ENCODE assay signal across 7 mouse cellular contexts in the genomic region with DNA sequence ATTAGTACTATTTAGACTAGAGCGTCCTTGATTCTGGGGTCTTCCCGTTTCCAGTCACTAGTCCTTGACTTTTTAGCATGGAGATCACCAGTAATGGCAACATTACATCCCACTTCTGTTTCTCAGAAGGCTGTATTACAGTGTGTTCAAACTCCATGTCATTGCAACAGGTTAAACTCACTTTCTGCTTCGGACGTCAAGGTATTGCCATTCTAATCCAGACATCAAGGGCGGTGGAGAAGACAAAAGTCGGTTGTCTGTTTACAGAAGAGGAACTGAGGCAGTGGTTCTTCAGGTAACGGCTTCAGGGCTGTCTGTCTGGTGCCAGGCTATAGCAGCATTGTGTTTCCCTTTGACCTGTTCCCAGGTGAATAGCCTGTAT. TPM values are rescaled to one million over a fixed set of nuclear protein-coding genes. Genes with fewer than 3 reads are reported as not detected.
DNase-seq lines count a peak whose midpoint lies in the region; ATAC-seq lines count a peak whose summit lies in the region.

No protein-coding gene starts in this region.

- H3K36me3 ChIP-seq in neural tube, embryonic 11.5 days (ENCODE audit: control insufficient read depth, insufficient read depth, low read length), result no peaks in the 10 kb centered on the region
- H3K36me3 ChIP-seq in forebrain, embryonic 12.5 days (replicated peaks), result peaks cover 17% of the 10 kb centered on the region
- H3K36me3 ChIP-seq in liver, embryonic 12.5 days, result peaks cover 45% of the 10 kb centered on the region
- peaks cover 12% of the 10 kb centered on the region; the same call in 1 of the 2 replicates for H3K36me3 ChIP-seq in stomach, embryonic 16.5 days (ENCODE audit: control insufficient read depth, insufficient read depth, low read length)

- H3K9ac ChIP-seq in neural tube, embryonic 11.5 days (ENCODE audit: low read length), result no peak overlapping the region
- peak overlapping the region; percentile 80; the same call in 1 of the 2 replicates for H3K9ac ChIP-seq in forebrain, embryonic 12.5 days
- H3K9ac ChIP-seq in liver, embryonic 12.5 days, result peak overlapping the region; percentile 95
- peak overlapping the region; percentile 92 for H3K9ac ChIP-seq in stomach, embryonic 16.5 days (ENCODE audit: low read length)

- no peak overlapping the region for H3K27ac ChIP-seq in neural tube, embryonic 11.5 days (ENCODE audit: low read depth, low read length)
- H3K27ac ChIP-seq in forebrain, embryonic 12.5 days, result no peak overlapping the region
- peak overlapping the region; percentile 94 for H3K27ac ChIP-seq in liver, embryonic 12.5 days
- H3K27ac ChIP-seq in stomach, embryonic 16.5 days (ENCODE audit: low read length), result peak overlapping the region; percentile 94

- no peak for ATAC-seq in neural tube, embryonic 11.5 days (ENCODE audit: insufficient read depth, low FRiP score, low TSS enrichment)
- no peak for ATAC-seq in forebrain, embryonic 12.5 days (ENCODE audit: low FRiP score)
- no peak for ATAC-seq in liver, embryonic 12.5 days
- ATAC-seq in stomach, embryonic 16.5 days (ENCODE audit: insufficient read depth, low FRiP score), result no peak

- H3K27me3 ChIP-seq in neural tube, embryonic 11.5 days (ENCODE audit: control insufficient read depth, insufficient read depth, low read length), result no peaks in the 10 kb centered on the region
- H3K27me3 ChIP-seq in forebrain, embryonic 12.5 days, result no peaks in the 10 kb centered on the region
- no peaks in the 10 kb centered on the region for H3K27me3 ChIP-seq in liver, embryonic 12.5 days (replicated peaks)
- no peaks in the 10 kb centered on the region for H3K27me3 ChIP-seq in stomach, embryonic 16.5 days (ENCODE audit: control insufficient read depth, insufficient read depth, low read length)

- H3K4me1 ChIP-seq in neural tube, embryonic 11.5 days (ENCODE audit: control insufficient read depth, insufficient read depth, low read length), result no peaks in the 10 kb centered on the region
- peaks cover 34% of the 10 kb centered on the region for H3K4me1 ChIP-seq in forebrain, embryonic 12.5 days
- peaks cover 87% of the 10 kb centered on the region for H3K4me1 ChIP-seq in liver, embryonic 12.5 days
- H3K4me1 ChIP-seq in stomach, embryonic 16.5 days (ENCODE audit: control insufficient read depth, insufficient read depth, low read length), result peaks cover 49% of the 10 kb centered on the region

- DNase-seq in neural tube, embryonic 11.5 days (ENCODE audit: low spot score), result no peak
- no peak for DNase-seq in neural tube, embryonic 10.5 days (ENCODE audit: extremely low spot score, low spot score)
- DNase-seq in spleen, postnatal 4 days (ENCODE audit: low spot score in 2 of 2), result no peak
- DNase-seq in left cerebral cortex, postnatal 10 days (ENCODE audit: extremely low spot score in 1 of 2, low spot score in 2 of 2), result no peak

- intact Hi-C loops in left cerebral cortex, postnatal 10 days (cut with DNase I), result loop anchor here (5.0 kb wide), 1 partner anchor 49 kb away; the partner anchor contains the start of gene Zfp62

- H3K4me3 ChIP-seq in neural tube, embryonic 11.5 days (ENCODE audit: low read depth, low read length), result peak overlapping the region; percentile 51; the same call in 1 of the 2 replicates
- peak overlapping the region; percentile 59 for H3K4me3 ChIP-seq in forebrain, embryonic 12.5 days (replicated peaks)
- peak overlapping the region; percentile 86 for H3K4me3 ChIP-seq in liver, embryonic 12.5 days
- H3K4me3 ChIP-seq in stomach, embryonic 16.5 days (replicated peaks; ENCODE audit: low read length), result peak overlapping the region; percentile 73

- WGBS in neural tube, embryonic 11.5 days, result 71% methylated on average over 7 of the region's 7 CpGs
- 76% methylated on average over 7 of the region's 7 CpGs for WGBS in forebrain, embryonic 12.5 days
- 28% methylated on average over 7 of the region's 7 CpGs for WGBS in liver, embryonic 12.5 days (ENCODE audit: insufficient replicate concordance)
- WGBS in stomach, embryonic 16.5 days, result 48% methylated on average over 7 of the region's 7 CpGs

- peak overlapping the region; percentile 75 for H3K4me2 ChIP-seq in neural tube, embryonic 11.5 days (ENCODE audit: low read depth)
- H3K4me2 ChIP-seq in forebrain, embryonic 12.5 days, result peak overlapping the region; percentile 82
- peak overlapping the region; percentile 90 for H3K4me2 ChIP-seq in liver, embryonic 12.5 days
- peak overlapping the region; percentile 77 for H3K4me2 ChIP-seq in stomach, embryonic 16.5 days (ENCODE audit: low read depth, low read length)

- H3K9me3 ChIP-seq in neural tube, embryonic 11.5 days (ENCODE audit: control insufficient read depth, low read length), result no peaks in the 10 kb centered on the region
- no peaks in the 10 kb centered on the region for H3K9me3 ChIP-seq in forebrain, embryonic 12.5 days
- no peaks in the 10 kb centered on the region for H3K9me3 ChIP-seq in liver, embryonic 12.5 days (replicated peaks)
- H3K9me3 ChIP-seq in stomach, embryonic 16.5 days (replicated peaks; ENCODE audit: control insufficient read depth, low read length), result no peaks in the 10 kb centered on the region

RNA-seq across cellular contexts. Expression of gene Mgat1, which starts 7.4 kb away (rescaled TPM):
- 28.6 and 33.2 TPM in 2 replicates for polyA plus RNA-seq in neural tube, embryonic 11.5 days (2014; fragmentation: Nextera tagmentation; extraction: Ambion mirVana)
- polyA plus RNA-seq in forebrain, embryonic 12.5 days (2016; fragmentation: Nextera tagmentation; extraction: Ambion mirVana), result 31.4 and 35.5 TPM in 2 replicates
- polyA plus RNA-seq in liver, embryonic 12.5 days (2016; fragmentation: Nextera tagmentation; extraction: Ambion mirVana), result 35.4 and 35.7 TPM in 2 replicates
- polyA plus RNA-seq in stomach, embryonic 16.5 days (2015; fragmentation: Nextera tagmentation; extraction: Ambion mirVana), result 65.9 and 70.1 TPM in 2 replicates
- 10 to 100 TPM; 60.5 to 67.2 TPM for total RNA-seq in left cerebral cortex, postnatal 10 days (2021)

RNA-seq across cellular contexts. Expression of gene Olfr1393, which starts 26.7 kb away (rescaled TPM):
- polyA plus RNA-seq in neural tube, embryonic 11.5 days (2014; fragmentation: Nextera tagmentation; extraction: Ambion mirVana), result 0.08 and 0.12 TPM in 2 replicates
- polyA plus RNA-seq in forebrain, embryonic 12.5 days (2016; fragmentation: Nextera tagmentation; extraction: Ambion mirVana), result 0.06 and 0.18 TPM in 2 replicates
- polyA plus RNA-seq in liver, embryonic 12.5 days (2016; fragmentation: Nextera tagmentation; extraction: Ambion mirVana), result 0.05 and 0.10 TPM in 2 replicates
- 0.10 TPM in 1 of 2 replicates, not detected in the other for polyA plus RNA-seq in stomach, embryonic 16.5 days (2015; fragmentation: Nextera tagmentation; extraction: Ambion mirVana)
- total RNA-seq in left cerebral cortex, postnatal 10 days (2021), result under 1 TPM in 1 of 2 experiments, not detected in 1; 0.26 TPM

RNA-seq across cellular contexts. Expression of gene Olfr1392, which starts 33.7 kb away (rescaled TPM):
- not detected in 2 replicates for polyA plus RNA-seq in neural tube, embryonic 11.5 days (2014; fragmentation: Nextera tagmentation; extraction: Ambion mirVana)
- polyA plus RNA-seq in forebrain, embryonic 12.5 days (2016; fragmentation: Nextera tagmentation; extraction: Ambion mirVana), result not detected in 2 replicates
- not detected in 2 replicates for polyA plus RNA-seq in liver, embryonic 12.5 days (2016; fragmentation: Nextera tagmentation; extraction: Ambion mirVana)
- polyA plus RNA-seq in stomach, embryonic 16.5 days (2015; fragmentation: Nextera tagmentation; extraction: Ambion mirVana), result 0.08 TPM in 1 of 2 replicates, not detected in the other
- total RNA-seq in left cerebral cortex, postnatal 10 days (2021), result under 1 TPM in 1 of 2 experiments, not detected in 1; 0.47 TPM

RNA-seq across cellular contexts. Expression of gene Zfp62, which starts 48.3 kb away (rescaled TPM):
- 57.2 and 62.5 TPM in 2 replicates for polyA plus RNA-seq in neural tube, embryonic 11.5 days (2014; fragmentation: Nextera tagmentation; extraction: Ambion mirVana)
- 60.5 and 63.3 TPM in 2 replicates for polyA plus RNA-seq in forebrain, embryonic 12.5 days (2016; fragmentation: Nextera tagmentation; extraction: Ambion mirVana)
- polyA plus RNA-seq in liver, embryonic 12.5 days (2016; fragmentation: Nextera tagmentation; extraction: Ambion mirVana), result 16.2 and 16.6 TPM in 2 replicates
- polyA plus RNA-seq in stomach, embryonic 16.5 days (2015; fragmentation: Nextera tagmentation; extraction: Ambion mirVana), result 30.3 and 32.9 TPM in 2 replicates
- total RNA-seq in left cerebral cortex, postnatal 10 days (2021), result 10 to 100 TPM; 37.4 to 40.4 TPM

RNA-seq across cellular contexts. Expression of gene Olfr10, which starts 53.2 kb away (rescaled TPM):
- not detected in 2 replicates for polyA plus RNA-seq in neural tube, embryonic 11.5 days (2014; fragmentation: Nextera tagmentation; extraction: Ambion mirVana)
- polyA plus RNA-seq in forebrain, embryonic 12.5 days (2016; fragmentation: Nextera tagmentation; extraction: Ambion mirVana), result not detected in 2 replicates
- polyA plus RNA-seq in liver, embryonic 12.5 days (2016; fragmentation: Nextera tagmentation; extraction: Ambion mirVana), result not detected in 2 replicates
- not detected in 2 replicates for polyA plus RNA-seq in stomach, embryonic 16.5 days (2015; fragmentation: Nextera tagmentation; extraction: Ambion mirVana)
- not detected for total RNA-seq in left cerebral cortex, postnatal 10 days (2021)

Comparison
In these comparisons a context has a peak if more than half of its experiments do, and no peak if none do; other contexts are left out.
1. H3K27ac ChIP-seq: peak in liver, embryonic 12.5 days (single experiment) and stomach, embryonic 16.5 days (single experiment); none in neural tube, embryonic 11.5 days (single experiment) and forebrain, embryonic 12.5 days (single experiment).
2. Peak in every context shown above with its lines, with median percentiles within 50 percentile points of each other: H3K4me2 ChIP-seq and H3K4me3 ChIP-seq.